Mouse (Mus musculus): ENCODE data around the gene Slc25a25. TPM values are rescaled to one million over a fixed set of nuclear protein-coding genes. Genes with fewer than 3 reads are reported as not detected.

Gene Slc25a25
- polyA plus RNA-seq, 1 experiment from 2014 or later: 17.0 TPM

DNA sequence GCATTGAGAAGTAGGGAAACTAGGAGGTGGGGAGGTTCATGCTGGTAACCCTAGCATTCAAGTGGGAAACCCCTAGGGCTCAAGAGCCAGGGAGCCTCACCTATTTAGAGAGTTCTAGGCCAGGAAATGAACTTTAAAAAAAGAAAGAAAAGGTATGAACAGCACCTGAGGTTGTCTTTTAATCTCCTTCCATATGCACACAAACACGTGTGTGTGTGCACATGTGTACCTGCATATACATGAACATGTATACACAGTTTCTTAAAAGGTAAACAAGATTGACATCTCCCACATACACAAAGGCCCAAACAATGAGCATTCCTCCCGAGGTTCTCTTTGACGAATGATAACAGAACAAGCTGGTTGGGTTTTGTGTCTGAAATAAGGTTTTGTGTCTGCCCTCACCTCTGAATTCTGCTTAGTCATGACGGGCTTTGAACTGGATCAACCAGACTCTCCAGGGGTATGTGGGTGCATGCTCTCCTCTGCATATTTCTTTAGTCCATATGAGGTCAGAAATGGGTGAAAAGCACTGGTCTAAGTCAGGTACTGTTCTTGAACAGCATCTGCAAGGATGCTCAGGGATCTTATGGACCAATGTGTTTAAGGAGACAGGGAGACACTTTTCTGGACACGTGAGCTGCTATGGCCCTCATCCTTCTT is 2.5 kb upstream of the Slc25a25 start:
- Histone ChIP-seq H3K4me1 (peaks cover 46% of the 10 kb centered on the region), H3K27me3 (ENCODE audit: insufficient read depth, poor library complexity, severe bottlenecking) (no peaks in the 10 kb centered on the region), H3K9me3 (no peaks in the 10 kb centered on the region), H3K36me3 (peaks cover 15% of the 10 kb centered on the region; the same call in 1 of the 2 replicates), H3K4me3 (no peak overlapping the region), H3K27ac (0 out of 2 replicates have a peak overlapping the region, but pooled peaks have one; percentile 67)
- 85% methylated on average over 5 of the region's 5 CpGs for WGBS
- no peak for DNase-seq (ENCODE audit: low spot score)

- Histone ChIP-seq H3K9me3 (no peaks in the 10 kb centered on the region), H3K27me3 (ENCODE audit: insufficient read depth, poor library complexity, severe bottlenecking) (no peaks in the 10 kb centered on the region), H3K27ac (peak overlapping the region; percentile 92), H3K36me3 (peaks cover 15% of the 10 kb centered on the region; the same call in 1 of the 2 replicates), H3K4me3 (peak overlapping the region; percentile 84), H3K4me1 (peaks cover 48% of the 10 kb centered on the region)
- 93% methylated on average over 16 of the region's 16 CpGs for WGBS
- DNase-seq (ENCODE audit: low spot score): no peak
These were observed 1.3 kb upstream of the Slc25a25 start for GRCm38 (mm10) chr2:32452441-32452971.

- Histone ChIP-seq H3K27ac (peak overlapping the region; percentile 92), H3K4me1 (peaks cover 52% of the 10 kb centered on the region), H3K27me3 (ENCODE audit: insufficient read depth, poor library complexity, severe bottlenecking) (no peaks in the 10 kb centered on the region), H3K36me3 (peaks cover 15% of the 10 kb centered on the region; the same call in 1 of the 2 replicates), H3K9me3 (no peaks in the 10 kb centered on the region), H3K4me3 (peak overlapping the region; percentile 84)
- DNase-seq (ENCODE audit: low spot score): peak; percentile 100
- under 1% methylated on average over 25 of the region's 25 CpGs for WGBS
These were observed 676 bp upstream of the Slc25a25 start for GRCm38 (mm10) chr2:32451870-32452372.

DNA sequence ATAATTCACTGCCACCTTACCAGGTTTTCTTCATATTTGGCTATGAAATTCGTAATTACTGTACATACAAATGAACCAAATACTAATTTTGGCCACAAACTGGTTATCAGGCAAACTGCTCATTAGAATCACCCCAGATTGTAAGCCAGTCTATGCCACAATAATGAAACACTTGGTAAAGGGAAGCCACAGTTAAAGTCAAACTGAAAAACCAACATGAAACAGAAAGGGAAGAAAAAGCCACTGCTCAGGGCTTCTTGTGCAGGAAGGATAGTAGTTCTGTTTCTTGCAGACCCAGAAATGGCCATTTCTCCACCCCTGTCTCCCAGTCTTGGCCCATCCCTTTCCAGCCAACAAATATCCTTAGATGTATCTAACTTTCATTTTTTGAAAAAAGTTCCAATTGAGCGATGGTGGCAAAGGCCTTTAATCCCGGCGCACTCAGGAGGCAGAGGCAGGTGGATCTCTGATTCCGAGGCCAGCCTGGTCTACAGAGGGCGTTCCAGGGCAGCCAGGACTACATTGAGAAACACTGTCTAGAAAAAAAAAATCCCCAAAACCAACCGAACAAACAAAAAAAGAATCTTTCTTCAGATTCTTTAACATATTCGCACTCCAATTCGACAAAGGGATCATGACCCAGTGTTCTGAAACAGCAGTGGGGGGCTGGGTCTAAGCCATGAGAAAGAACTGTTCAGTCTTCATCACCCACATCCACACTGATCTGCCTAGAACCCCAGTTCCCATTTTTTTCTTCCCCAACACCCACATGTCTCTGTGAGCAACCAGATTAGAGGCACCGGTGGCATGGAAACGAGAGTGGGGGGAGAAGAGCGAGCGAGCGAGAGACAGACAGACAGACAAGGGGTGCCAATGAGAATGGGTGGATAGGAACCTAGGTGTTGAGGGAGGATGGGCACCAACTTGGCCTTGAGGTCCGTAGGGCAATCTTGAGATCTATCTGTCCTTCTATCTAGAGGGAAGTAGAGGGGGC is 1.2 kb downstream of the Slc25a25 start, which contains the start of gene Naif1:
TSS of gene Naif1 (plus strand) at position 697 of the 994 bp plus-strand sequence.
- H3K9me3 ChIP-seq: no peaks in the 10 kb centered on the region
- peak within 1 kb of the TSS; percentile 84 for H3K4me3 ChIP-seq
- H3K27me3 ChIP-seq (ENCODE audit: insufficient read depth, poor library complexity, severe bottlenecking): no peaks in the 10 kb centered on the region
- H3K4me1 ChIP-seq: peaks cover 48% of the 10 kb centered on the region
- H3K27ac ChIP-seq: peak within 1 kb of the TSS; percentile 92
- H3K36me3 ChIP-seq: peaks cover 7% of the 10 kb centered on the region; the same call in 1 of the 2 replicates
- WGBS: 70% methylated on average over 15 of the region's 15 CpGs
- no peak for DNase-seq (ENCODE audit: low spot score)

DNA sequence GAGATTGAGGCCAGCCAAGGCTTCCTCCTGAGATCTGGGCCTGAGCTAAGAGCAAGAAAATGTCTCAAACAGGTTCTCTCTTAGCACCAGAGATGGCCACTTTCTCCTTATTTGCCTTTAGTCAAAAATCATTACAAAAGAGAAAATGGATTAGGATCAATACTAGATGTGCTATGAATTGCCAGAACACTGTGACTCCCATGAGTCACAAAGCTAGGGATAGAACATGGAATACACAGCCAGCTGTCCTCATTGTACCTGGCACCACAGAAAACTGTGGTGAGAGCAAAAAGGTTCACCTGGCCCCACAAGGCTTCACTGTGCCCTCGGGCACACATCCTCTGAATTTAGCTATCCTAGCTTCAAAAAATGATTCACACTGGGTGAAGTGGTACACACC is 2.8 kb downstream of the Slc25a25 start:
- no peak for DNase-seq (ENCODE audit: low spot score)
- WGBS: 79% methylated on average over 1 of the region's 1 CpGs
- Histone ChIP-seq H3K4me3 (no peak overlapping the region), H3K36me3 (peaks cover 8% of the 10 kb centered on the region; the same call in 1 of the 2 replicates), H3K4me1 (peaks cover 40% of the 10 kb centered on the region), H3K9me3 (no peaks in the 10 kb centered on the region), H3K27ac (no peak overlapping the region), H3K27me3 (ENCODE audit: insufficient read depth, poor library complexity, severe bottlenecking) (no peaks in the 10 kb centered on the region)

DNA sequence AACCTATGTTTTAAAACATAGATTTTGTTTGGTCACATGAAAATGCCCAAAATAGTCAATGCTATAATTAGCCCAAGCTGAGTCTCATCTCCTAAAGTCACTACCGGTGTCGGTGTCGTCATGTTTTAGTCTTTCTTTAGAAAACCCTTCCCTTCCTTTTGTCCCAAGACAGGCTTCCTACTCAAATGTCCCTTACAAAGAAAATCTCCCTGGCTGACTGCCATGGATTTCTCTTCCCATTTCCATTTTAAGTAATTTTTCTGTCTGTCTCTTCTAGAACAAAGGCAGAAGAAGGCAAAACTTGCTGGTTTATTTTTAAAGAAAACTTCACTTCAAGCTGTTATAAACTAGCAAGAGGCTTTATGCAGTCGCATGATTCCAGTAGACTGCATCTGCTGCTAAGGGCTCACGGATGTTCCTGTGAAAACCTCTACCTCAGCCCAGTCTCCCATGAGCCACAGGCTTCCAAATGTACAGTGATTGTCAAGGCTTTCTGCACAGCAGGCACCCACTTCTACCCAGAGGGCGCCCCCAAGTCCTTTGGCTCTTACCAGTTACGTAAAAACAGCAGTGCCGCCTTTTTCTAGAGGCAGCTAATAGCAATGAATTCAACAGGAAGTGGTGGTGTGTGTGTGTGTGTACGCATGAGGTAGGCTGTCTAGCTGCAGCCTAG is 3.8 kb downstream of the Slc25a25 start:
- H3K27me3 ChIP-seq (ENCODE audit: insufficient read depth, poor library complexity, severe bottlenecking): no peaks in the 10 kb centered on the region
- 56% methylated on average over 9 of the region's 9 CpGs for WGBS
- H3K4me1 ChIP-seq: peaks cover 37% of the 10 kb centered on the region
- no peak overlapping the region for H3K4me3 ChIP-seq
- peak overlapping the region; percentile 65 for H3K27ac ChIP-seq
- H3K36me3 ChIP-seq: peaks cover 8% of the 10 kb centered on the region; the same call in 1 of the 2 replicates
- no peaks in the 10 kb centered on the region for H3K9me3 ChIP-seq
- DNase-seq (ENCODE audit: low spot score): no peak

DNA sequence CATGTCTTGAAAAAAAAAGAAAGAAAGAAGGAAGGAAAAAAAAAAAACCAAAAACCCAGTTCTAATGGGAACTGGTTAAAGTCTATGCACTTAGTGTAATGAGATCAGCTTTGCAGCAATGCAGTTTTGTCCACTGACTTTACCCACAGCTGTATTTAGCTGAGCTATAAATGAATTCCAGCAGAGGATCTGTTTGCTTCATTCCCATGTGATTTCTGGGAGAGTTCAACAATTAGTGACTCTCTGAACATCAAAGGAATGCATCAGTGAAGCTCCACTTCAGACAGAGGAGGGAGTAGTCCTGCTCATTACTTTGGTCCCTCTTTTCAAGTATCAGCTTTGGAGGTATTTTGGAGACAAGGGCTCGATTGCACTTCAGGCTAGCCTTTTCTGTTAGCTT is 5.7 kb downstream of the Slc25a25 start:
- Histone ChIP-seq H3K4me3 (no peak overlapping the region), H3K27ac (no peak overlapping the region), H3K4me1 (peaks cover 26% of the 10 kb centered on the region), H3K36me3 (peaks cover 8% of the 10 kb centered on the region; the same call in 1 of the 2 replicates), H3K9me3 (no peaks in the 10 kb centered on the region), H3K27me3 (ENCODE audit: insufficient read depth, poor library complexity, severe bottlenecking) (no peaks in the 10 kb centered on the region)
- WGBS: 87% methylated on average over 1 of the region's 1 CpGs
- DNase-seq (ENCODE audit: low spot score): no peak

DNA sequence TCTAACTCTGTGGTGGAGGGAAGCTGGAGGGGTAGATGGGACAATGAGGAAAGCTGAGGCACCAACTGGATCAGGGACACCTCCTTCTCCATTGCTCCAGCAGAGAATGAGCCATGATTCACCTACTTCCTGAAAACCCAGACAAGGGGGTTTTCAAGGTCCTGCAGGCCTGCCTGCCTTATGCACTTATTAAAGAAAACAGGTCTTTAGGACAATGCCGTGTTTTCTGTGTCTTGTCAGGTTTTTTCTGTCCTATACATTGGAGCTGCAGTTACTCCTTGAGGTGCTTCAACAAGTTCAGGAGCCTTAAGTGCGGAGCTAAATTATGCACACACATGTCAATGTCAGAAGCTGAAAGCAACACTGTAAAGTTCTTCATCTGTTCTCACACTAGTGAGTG is 9.7 kb downstream of the Slc25a25 start:
- no peaks in the 10 kb centered on the region for H3K27me3 ChIP-seq (ENCODE audit: insufficient read depth, poor library complexity, severe bottlenecking)
- no peak for DNase-seq (ENCODE audit: low spot score)
- no peak overlapping the region for H3K27ac ChIP-seq
- no peaks in the 10 kb centered on the region for H3K9me3 ChIP-seq
- peaks cover 26% of the 10 kb centered on the region for H3K4me1 ChIP-seq
- no peak overlapping the region for H3K4me3 ChIP-seq
- 87% methylated on average over 2 of the region's 2 CpGs for WGBS
- peaks cover 8% of the 10 kb centered on the region; the same call in 1 of the 2 replicates for H3K36me3 ChIP-seq

- H3K36me3 ChIP-seq: peaks cover 8% of the 10 kb centered on the region; the same call in 1 of the 2 replicates
- DNase-seq (ENCODE audit: low spot score): no peak
- no peak overlapping the region for H3K27ac ChIP-seq
- no peaks in the 10 kb centered on the region for H3K27me3 ChIP-seq (ENCODE audit: insufficient read depth, poor library complexity, severe bottlenecking)
- 86% methylated on average over 1 of the region's 1 CpGs for WGBS
- H3K4me3 ChIP-seq: no peak overlapping the region
- no peaks in the 10 kb centered on the region for H3K9me3 ChIP-seq
- peaks cover 26% of the 10 kb centered on the region for H3K4me1 ChIP-seq
These were observed 10.6 kb downstream of the Slc25a25 start for GRCm38 (mm10) chr2:32440632-32441031.

DNA sequence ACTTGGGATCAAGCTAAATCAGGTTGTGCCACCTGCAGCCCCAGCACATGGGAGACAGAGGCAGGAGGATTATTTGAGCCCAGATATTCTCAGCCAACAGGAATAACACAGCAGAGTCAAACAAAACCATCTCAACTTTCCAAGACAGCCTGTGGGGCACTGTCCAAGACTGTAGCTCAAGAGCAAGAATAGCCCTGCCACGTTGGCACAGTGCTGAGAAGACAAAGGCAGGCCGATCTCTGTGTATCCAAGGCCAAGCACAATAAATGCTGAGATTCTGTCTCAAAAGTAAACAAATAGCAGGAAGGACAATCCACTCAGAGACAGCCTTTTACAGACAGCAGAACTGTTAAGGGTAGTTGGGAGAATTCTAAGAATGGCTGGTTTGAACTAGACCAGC is 11.1 kb downstream of the Slc25a25 start:
- H3K4me3 ChIP-seq: no peak overlapping the region
- H3K9me3 ChIP-seq: no peaks in the 10 kb centered on the region
- H3K4me1 ChIP-seq: peaks cover 26% of the 10 kb centered on the region
- peaks cover 7% of the 10 kb centered on the region; the same call in 1 of the 2 replicates for H3K36me3 ChIP-seq
- WGBS: 71% methylated on average over 2 of the region's 2 CpGs
- no peak for DNase-seq (ENCODE audit: low spot score)
- H3K27ac ChIP-seq: 0 out of 2 replicates have a peak overlapping the region, but pooled peaks have one; percentile 59
- no peaks in the 10 kb centered on the region for H3K27me3 ChIP-seq (ENCODE audit: insufficient read depth, poor library complexity, severe bottlenecking)

DNA sequence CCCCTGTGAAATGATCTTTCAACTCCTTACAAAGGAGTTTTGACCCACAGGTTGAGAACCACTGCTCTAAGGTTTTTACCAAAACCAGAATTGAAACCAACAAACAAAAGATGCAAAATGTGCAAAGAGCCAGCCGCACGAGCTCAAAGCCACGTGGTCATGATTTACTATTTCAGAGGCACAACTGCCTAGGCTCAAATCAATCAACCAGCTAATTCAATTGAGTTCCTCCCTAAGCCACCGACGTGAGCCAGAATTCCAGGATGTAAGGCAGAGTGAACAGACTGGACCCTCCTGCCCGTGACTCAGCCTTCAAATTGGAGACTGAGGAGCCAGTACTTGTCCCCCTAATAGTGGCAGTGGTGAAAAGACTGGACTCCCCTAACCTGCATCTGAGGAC is 12.1 kb downstream of the Slc25a25 start:
- peaks cover 26% of the 10 kb centered on the region for H3K4me1 ChIP-seq
- no peak for DNase-seq (ENCODE audit: low spot score)
- WGBS: 69% methylated on average over 6 of the region's 6 CpGs
- no peaks in the 10 kb centered on the region for H3K9me3 ChIP-seq
- 0 out of 2 replicates have a peak, but pooled peaks cover 2% of the 10 kb centered on the region for H3K36me3 ChIP-seq
- H3K27ac ChIP-seq: no peak overlapping the region
- no peaks in the 10 kb centered on the region for H3K27me3 ChIP-seq (ENCODE audit: insufficient read depth, poor library complexity, severe bottlenecking)
- H3K4me3 ChIP-seq: no peak overlapping the region

GRCm38 (mm10) chr2:32438733-32439132 is 12.5 kb downstream of the Slc25a25 start:
- Histone ChIP-seq H3K27ac (no peak overlapping the region), H3K4me1 (peaks cover 22% of the 10 kb centered on the region), H3K4me3 (no peak overlapping the region), H3K36me3 (0 out of 2 replicates have a peak, but pooled peaks cover 2% of the 10 kb centered on the region), H3K9me3 (no peaks in the 10 kb centered on the region), H3K27me3 (ENCODE audit: insufficient read depth, poor library complexity, severe bottlenecking) (no peaks in the 10 kb centered on the region)
- 80% methylated on average over 3 of the region's 3 CpGs for WGBS
- DNase-seq (ENCODE audit: low spot score): no peak

All from heart, embryonic 10.5 days (tissue).